Mouse (Mus musculus) activated CD4-positive, CD25-positive, alpha-beta regulatory T cell (primary cell): ENCODE data around the gene Epb42. TPM values are rescaled to one million over a fixed set of nuclear protein-coding genes. Genes with fewer than 3 reads are reported as not detected.

Source experiments
- polyA plus RNA-seq, 2 experiments: library from polyadenylated mRNA; unstranded; fragments of 100-300 nt; shearing (Covaris generic); gene quantifications; one replicate each; pipeline ENCODE4 v1.2.1; 2017

The Epb42 gene
- 1 to 10 TPM in 1 of 2 experiments, not detected in 1; 1.2 TPM for polyA plus RNA-seq

DNA sequence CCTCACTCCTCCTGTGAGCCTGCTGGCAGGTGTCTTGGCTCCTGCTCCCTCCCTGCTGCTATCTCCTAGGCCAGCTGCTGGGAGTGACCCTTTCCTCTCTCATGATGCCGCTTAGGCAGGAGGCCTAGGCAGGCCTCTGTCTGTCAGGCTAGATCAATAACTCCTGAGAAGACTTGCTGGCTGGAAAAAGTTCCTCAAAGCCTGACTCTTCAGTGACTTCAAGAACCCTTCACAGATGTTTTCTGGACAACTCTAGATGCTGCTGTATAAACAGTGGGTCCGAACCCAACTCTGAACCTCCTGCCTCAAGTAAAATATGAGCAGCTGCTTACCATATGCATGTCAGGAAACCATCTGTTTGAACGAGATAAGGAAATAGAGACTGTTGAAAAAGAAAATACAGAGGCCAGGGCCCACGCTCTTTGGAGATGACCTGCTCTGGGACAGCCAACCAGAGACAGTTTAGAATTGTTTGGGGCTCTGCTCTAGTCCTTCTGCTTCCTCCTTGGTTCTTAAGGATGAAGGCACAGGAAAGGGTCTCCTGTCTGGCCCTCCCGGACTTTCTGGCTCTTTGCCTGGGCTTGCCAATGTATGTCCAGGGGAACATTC is at the start of gene Epb42:
Gene Epb42 (minus strand): TSS at position 340 of the 609 bp plus-strand sequence.

DNA sequence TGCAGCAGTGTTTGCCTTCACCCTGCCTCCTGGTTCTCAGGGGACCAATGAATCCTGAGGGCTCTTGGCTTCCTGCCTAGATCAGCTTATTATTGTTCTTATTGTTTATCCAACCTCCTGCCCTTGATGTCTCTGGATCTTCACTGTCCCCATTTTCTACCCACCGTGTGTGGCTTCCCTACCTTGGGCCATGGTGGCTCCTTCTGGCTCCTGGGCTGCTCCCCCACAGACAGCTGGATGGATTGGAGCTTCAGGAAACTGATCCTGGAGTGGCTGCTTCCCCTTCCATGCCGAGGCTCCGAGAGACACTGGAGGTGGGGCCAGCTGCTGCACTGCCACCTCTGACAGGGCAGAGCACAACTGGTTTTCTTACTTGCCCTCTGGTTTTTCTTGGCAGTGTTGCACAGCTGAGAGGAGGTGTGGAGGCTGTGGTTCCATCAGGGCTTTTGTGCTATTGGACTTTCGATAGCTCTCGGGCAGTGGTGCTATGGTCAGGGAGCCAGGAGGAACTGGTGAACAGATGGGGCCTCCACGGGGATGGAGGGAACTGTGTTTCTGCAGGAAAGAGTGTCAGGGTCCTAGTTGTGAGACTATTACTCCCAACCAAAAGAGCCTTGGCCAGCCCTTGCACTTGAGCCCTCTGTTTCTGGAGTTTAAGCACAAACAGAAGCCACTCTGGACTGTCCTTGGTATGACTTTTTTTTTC is 48.8 kb upstream of the Epb42 start, which contains the start of gene Tgm5:
Gene Tgm5 (minus strand): TSS at position 362 of the 706 bp plus-strand sequence.

DNA sequence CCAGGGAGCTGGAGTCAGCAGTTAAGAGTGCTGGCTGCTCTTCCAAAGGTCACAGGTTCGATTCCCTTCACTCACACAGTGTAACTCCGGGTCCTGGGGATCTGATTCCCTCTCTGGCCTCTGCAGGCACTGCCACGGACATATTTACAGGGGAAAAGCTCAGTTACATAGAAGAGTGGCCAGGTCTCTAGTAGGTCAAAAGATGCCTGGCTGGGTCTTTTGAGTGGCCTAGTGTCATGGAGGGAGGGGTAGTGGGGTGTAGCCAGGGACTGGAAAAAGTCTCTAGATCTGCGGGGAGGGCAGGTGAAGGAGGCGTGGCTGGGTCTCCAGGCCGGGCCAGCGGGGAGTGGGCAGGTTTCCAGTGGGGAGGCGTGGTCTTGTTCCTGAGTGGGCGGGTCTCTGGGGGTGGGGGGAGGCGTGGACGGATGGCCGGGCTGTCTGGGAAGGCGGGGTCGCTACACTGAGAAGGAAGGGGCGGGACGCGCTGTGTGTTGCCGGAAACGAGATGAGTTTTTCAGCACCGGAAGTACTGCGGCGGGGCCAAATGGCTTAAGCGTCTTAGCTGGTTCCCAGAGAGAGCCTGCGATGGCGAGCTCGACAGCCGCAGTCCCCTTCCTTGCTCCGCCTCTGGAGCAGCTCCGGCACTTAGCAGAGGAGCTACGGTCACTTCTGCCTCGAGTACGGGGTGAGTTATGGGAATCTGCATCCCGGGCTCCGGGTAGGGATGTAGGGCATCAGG is 28.8 kb downstream of the Epb42 start, which contains the start of gene Ccndbp1:
Gene Ccndbp1 (plus strand): TSS at position 479 of the 739 bp plus-strand sequence.

DNA sequence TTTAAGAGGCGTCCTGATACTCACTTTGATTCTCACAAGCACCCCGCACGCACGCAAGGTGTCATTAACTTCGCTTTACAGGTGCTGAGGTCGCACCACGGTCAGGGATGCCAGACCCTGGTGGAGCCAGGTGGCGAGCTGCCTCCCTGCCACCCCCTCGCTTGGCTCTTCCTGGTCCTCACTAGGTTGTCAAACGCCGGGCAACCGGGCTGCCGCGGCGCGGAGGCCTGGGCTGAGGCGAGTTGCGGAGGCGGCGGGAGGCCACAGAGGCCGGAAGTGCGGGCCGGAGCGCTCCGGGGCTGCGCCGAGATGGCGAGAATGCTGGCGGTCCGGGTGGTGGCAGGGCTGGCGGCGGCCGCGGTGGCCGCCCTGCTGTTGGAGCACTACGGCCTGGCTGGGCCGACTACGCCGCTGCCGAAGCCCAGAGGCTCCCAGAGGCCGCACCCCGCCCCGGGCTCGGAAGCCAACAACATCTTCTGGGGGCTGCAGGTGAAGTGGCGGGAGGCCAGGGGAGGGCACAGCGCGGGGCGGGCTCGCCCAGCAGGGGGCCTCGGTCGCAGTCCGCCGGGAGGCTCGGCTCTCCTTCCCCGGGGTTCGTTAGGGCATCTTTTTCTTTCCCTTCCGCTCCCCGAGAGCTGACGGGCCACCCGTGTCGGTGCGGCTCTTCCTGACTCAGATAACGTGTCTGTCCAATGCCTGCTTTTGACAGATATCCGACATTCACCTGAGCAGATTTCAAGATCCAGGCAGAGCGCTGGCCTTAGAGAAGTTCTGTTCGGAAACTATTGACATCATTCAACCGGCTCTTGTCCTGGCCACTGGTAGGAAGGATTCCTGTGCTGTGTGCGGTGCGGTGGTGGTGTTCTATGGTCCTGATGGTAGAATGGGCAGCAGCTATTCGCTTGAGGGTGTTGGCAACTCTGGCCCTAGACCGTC is 59.6 kb downstream of the Epb42 start, which contains the start of gene Tmem62:
Gene Tmem62 (plus strand): TSS at position 28 of the 936 bp plus-strand sequence.

DNA sequence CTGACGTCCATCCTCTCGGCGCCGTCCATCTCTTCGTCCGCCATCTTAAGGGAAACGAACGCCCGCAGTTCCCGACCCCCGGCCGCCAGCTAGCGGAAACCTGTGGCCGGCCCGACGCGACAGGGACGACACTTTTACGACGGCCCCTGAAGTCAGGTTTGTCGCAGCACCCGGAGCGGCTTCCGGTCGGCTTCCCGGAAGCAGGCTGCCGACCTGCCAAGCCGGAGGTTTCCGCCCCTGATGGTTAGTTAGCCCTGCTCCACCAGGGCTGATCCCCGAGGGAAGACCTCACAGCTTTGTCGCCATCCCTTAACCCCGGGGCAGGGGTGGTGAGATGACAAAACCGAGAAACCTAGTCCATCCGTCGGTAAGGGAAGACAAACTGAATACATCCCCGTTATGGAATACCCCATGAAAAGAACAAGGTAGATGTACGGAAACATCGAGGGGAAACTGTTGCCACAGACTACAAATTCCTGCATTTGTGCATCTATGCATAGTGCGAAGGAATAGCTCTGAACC is 66.3 kb downstream of the Epb42 start, which contains the start of gene Ubr1:
Gene Ubr1 (minus strand): TSS at position 157 of the 522 bp plus-strand sequence.

Other genes with a start within 250 kb of the Epb42 start
- gene Cdan1, start 186.9 kb downstream of the Epb42 start, polyA plus RNA-seq: 10 to 100 TPM; 23.1 to 27.2 TPM
- 1 to 10 TPM in 1 of 2 experiments, under 1 TPM in 1; 0.57 to 2.2 TPM for gene Ttbk2, start 186.5 kb downstream of the Epb42 start, polyA plus RNA-seq
- gene Ubr1, start 66.4 kb downstream of the Epb42 start, polyA plus RNA-seq: 10 to 100 TPM; 40.6 to 50.9 TPM
- 10 to 100 TPM; 21.8 to 25.6 TPM for gene Tmem62, start 60.1 kb downstream of the Epb42 start, polyA plus RNA-seq
- 100 to 1,000 TPM; 132 to 161 TPM for gene Ccndbp1, start 28.7 kb downstream of the Epb42 start, polyA plus RNA-seq
- under 1 TPM in 1 of 2 experiments, not detected in 1; 0.31 TPM for gene Tgm5, start 48.8 kb upstream of the Epb42 start, polyA plus RNA-seq
- under 1 TPM in 1 of 2 experiments, not detected in 1; 0.10 TPM for gene Tgm7, start 72.7 kb upstream of the Epb42 start, polyA plus RNA-seq
- 10 to 100 TPM; 16.4 to 20.5 TPM for gene Adal, start 103.4 kb upstream of the Epb42 start, polyA plus RNA-seq
- 10 to 100 TPM; 17.9 to 19.7 TPM for gene Lcmt2, start 103.6 kb upstream of the Epb42 start, polyA plus RNA-seq
- 10 to 100 TPM; 74.4 to 82.9 TPM for gene Tubgcp4, start 133.6 kb upstream of the Epb42 start, polyA plus RNA-seq
- 10 to 100 TPM; 27.1 to 45.5 TPM for gene Zscan29, start 134.1 kb upstream of the Epb42 start, polyA plus RNA-seq
- gene Trp53bp1, start 234.3 kb upstream of the Epb42 start, polyA plus RNA-seq: 10 to 100 TPM; 28.1 to 45.6 TPM